Mouse (Mus musculus): Measurements from ENCODE around the gene Agmat.
"Not testable (repeated sequence)": the region's sequence is repeated elsewhere in the genome, so short reads cannot be mapped to it uniquely, and the experiment has no call there.

Gene Agmat

DNA sequence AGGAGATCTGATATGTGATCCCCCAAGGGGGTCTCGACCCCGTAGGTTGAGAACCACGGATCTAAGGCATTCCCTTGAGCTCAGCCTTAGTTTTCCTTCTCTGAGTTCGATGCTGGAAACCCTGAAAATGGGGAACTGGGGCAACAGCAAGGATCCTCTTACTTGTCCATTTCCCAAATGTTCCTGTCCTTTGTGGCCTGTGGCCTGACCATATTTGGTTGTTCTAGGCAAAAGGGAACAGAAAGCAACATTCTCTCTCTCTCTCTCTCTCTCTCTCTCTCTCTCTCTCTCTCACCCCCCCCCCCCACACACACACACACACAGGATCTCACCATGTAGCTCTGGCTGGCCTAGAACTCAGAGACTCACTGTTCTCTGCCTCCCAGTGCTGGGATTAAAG is 9.6 kb upstream of the Agmat start:
- DNase-seq: no peak

DNA sequence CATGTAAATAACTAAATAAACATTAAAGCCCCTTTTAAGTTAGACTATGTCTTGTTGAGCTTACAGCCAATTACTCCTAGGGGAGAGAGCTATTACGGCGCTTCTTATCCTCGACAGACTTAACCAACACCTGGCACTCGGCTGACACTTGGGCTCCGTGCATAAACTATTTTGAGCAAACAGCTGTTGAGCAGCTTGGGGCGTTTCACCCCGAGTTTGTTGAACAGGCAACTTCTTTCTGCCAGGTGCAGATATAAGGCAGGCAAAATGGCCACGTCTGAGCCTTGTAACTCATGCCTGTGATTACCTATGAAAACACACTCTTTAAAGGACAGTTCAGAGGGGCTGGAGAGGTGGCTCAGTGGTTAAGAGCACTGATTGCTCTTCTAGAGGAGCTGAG is 8.5 kb upstream of the Agmat start:
- DNase-seq: no peak

DNA sequence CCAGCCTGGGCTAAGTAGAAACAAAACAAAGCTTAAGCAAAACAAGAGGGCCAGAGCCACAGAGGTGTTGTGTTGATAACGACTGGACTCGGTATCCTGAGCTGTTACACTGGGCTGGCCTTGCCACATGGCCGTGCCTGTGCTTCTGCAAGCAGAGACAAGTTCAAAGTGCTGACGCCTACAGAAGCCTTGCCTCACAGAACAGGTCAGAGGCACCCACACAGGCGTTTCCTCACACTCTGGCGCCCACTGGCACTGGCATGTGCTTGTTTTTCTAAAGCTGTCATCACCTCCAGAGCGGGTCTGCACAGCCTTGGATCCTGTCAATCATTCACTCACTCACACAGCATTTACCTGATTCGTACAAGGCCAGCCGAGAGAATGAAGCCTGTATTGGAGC is 4.6 kb upstream of the Agmat start:
- no peak for DNase-seq

DNA sequence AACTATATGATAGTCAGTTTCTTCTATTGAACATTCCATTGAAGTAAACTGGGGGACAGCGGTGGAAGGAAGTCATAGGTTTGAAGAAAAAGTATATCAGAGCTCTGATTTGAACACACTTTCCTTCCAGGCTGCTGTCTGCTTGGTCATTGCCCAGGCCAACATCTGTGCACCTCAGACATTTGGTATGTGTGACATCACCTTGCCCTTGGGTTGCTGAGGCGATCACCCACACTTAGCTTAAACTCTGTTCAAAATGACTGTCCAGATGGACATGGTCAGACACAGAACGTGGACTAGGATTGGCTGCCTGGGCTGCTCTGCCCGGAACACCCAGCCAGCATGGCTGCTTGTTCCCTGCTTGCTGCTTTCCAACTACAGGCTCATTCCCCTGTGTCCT is 4.1 kb upstream of the Agmat start:
- no peak for DNase-seq

DNA sequence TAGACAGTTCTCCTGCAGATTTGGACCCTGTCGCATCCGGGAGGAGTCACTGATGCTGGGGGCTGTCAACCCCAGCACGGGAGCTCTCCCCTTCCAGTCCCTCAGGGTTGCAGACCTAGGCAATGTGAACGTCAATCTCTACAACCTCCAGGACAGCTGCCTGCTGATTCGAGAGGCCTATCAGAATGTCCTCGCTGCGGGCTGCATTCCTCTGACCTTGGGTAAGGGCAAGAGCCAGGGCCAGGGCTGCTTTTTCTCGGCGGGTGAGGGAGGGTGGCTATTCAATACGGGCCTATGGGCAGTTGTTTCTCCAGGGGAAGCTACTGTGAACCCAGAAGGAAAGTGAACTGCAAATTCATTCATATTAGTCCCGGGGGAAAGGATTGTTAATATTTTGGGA is 3.1 kb downstream of the Agmat start:
- no peak for DNase-seq

DNA sequence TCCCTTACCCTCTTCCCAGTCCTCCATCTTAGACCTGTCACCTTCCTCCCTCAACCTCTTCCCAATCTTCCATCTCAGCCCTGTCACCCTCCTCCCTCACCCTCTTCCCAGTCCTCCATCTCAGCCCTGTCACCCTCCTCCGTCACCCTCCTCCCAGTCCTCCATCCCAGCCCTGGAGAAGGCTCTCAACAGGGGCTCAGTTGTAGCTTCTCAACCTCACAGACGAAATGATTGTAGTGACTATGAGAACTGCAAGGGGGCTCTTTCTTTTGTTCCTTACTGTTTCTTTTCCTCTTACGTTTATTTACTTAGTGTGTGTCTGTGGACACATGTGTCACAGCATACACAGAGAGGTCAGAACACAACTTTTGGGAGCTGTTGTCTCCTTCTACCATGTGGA is 4.4 kb downstream of the Agmat start:
- DNase-seq: no peak

DNA sequence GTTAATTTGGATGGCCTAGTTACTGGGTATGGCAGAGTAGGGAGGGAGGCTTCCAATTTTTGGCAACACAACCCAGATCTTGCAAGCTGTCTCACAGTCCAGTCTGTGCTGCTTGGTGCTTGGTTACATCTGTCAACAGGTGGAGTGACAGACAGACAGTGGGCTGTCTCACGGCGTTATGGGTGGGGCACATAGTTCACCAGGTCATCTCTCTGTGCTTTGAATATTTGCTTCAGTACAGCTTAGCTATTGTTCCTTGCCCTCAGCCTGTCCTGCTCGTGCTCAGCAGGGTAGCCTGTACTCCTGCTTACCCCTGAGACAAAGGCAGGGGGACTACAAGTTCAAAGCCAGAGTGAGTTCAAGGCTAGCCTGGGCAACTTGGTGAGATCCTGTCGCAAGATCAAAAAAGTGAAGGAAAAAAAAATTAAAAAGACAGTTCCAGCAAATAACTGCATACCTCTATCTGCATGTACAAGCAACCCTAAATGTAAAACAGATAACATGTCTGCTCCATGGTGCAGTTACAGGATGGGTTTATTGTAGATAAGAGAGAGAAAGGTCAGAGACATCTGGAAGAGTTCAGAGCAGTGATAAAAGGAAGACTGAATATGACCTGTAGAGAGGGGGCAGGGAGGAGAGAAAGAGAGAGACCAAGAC is 5.1 kb downstream of the Agmat start:
- no peak for DNase-seq

DNA sequence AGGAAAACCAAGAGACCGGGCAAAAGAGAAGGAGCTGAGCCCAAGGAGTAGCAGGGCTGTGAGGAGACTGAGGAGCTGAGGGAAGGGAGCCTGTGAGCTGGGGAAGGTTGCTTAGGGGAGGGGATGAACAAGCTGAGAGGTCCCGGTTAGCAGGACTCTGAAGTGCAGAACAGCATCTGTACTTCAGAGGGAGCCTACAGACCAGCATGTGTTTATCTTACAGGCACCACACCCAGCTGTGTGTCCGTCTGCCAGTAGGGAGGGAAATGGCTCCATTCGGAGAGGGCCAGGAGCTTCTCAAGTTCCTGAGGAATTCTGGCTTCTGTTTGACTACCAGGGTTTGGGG is 5.6 kb downstream of the Agmat start:
- no peak for DNase-seq

DNA sequence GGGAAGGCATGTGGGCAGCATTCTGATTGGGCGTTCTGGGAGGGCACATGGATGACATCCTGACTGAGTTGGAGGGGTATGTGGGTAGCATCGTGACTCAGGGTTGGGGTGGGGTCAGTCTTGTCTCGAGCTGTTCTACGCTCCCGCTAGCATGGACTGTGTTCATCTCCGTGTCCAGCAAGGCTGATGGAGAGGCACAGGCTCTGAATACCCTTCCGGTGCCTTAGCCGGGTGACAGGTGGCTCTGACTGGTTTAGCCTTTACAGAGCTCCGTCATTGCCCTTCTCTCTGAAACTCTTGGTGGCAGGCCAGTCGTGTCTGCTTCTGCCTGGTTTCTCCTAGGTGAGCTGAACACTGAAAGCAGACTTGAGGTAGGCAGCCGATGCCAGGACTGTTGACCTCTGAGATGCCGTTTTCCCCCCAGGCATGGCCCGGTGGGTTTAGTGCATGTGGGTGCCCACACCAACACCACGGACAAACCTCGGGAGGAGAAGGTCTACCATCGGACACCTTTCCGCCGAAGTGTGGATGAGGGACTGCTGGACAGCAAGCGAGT is 9.0 kb downstream of the Agmat start:
- DNase-seq: no peak

DNA sequence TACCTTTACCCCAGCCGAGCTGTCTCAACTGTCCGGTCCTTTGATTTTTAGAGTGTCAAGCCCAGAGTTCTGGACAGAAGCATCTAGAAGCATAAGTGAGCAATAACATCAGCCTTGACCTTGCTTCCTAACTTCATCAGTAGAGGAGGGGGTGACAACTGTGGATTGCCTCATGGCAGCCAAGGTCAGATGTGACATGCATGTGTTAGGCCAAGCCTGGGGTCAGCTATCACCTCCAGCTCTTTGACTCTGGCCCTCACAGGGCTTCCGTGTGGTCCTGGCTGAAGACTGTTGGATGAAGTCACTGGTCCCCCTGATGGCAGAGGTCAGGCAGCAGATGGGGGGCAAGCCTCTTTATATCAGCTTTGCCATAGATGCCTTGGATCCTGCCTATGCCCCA is 10.7 kb downstream of the Agmat start:
- no peak for DNase-seq

DNA sequence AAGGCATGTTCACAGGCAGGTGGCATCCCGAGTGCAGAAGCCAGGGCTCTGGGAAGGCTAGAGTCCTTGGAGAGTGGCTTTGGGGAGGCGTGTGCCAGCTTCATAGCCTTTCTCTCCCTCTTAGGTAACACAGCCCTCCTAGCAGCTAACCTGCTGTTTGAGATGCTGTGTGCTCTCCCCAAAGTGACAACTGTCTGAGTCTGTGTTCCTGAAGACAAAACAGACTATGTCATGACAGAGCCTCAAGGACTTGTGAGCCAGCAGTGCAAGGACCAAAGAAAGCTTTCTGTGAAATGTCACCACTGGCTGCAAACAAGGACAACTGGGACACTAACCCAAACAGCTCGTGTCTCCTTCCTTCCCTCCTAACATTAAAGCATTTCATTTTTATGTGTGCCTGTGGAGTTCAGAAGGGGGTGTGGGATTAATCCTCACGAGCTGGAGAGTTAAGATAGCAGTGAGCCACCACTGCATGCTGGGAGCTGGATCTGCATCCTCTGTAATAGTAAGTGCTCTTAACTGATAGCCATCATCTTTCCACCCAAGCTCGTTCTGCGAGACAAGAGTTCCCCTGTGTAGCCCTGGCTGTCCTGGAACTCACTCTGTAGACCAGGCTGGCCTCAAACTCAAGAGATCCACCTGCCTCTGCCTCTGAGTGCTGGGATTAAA is 12.5 kb downstream of the Agmat start:
- DNase-seq: no peak

DNA sequence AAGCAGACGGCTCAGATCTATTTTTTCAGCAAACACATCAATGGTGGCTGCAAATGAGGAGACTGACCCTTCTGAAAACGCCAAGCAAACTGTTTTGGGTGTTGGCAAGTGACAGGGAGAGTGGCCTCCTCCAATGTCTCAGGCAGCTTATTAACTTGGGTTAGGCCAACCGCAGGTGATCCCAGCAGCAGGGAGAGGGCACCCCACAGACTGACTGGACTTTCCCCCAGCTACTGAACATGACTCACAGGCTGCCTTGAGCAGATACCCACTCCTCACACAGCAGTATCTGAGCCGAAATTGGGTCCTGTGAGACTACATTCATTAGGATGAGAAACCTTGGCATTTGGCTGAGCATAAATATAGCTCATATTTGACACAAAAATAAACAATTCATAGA is 14.5 kb downstream of the Agmat start:
- DNase-seq: no peak

DNA sequence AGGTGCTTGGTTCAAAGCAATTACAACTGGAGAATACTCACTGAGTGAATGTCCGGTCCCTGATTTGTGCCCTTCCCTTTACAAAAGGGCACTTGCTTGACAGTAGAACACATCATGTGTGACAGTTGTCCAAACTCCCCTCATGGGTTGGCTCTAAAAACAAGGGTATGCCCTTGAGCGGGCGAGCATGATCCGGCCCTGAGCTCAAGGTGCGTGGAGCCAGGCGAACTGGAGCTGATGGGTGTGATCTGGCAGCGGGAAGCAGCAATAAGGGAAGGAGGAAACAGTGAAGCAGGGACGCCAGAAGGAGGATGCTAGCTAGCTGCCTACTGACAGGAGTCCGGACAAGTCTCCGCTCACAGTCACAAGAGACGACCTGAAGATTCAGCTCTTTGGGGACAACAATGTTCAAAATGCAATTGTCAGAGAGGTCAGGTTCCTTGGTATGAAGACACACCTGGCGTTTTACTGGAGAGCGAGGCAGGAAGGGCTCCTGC is 15.7 kb downstream of the Agmat start:
- no peak for DNase-seq

DNA sequence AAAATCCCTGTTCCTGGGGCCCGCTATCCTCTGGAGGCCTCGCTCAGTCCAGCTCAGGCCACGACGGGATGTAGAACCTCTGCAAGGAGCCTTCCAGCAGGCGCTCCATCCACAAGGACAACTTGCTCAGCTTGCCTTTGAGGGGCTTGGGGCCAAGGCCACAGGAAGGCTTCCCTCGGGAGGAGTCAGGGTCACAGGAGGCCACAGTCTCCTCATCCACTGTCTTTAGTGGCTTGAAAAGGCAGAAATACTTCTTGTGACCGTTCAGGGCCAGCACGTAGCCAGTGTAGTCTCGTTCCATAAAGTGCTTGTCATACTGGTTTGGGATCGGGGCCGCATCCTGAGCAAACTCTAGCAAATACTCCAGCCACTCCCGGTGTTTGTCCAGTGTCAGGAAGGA is 17.0 kb downstream of the Agmat start:
- no peak for DNase-seq

DNA sequence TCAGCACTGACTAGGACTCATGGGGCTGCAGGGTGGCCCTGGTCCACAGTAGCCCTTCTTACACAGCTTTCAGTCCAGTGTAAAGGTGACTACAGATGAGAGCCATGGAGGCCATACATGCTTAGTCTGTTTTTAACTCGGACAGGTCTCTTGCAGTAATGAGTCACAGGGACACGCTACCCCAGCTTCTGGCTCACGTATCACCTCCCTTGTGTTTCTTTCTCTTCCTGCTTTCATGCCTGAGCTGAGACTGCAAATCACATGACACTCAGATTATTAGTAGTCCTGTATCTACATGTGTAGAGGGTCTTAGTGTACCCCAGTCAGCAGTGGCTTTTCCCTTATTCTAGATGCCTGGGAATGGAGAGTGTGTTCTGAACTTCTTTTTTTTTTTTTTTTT is 18.5 kb downstream of the Agmat start:
- DNase-seq: no peak

DNA sequence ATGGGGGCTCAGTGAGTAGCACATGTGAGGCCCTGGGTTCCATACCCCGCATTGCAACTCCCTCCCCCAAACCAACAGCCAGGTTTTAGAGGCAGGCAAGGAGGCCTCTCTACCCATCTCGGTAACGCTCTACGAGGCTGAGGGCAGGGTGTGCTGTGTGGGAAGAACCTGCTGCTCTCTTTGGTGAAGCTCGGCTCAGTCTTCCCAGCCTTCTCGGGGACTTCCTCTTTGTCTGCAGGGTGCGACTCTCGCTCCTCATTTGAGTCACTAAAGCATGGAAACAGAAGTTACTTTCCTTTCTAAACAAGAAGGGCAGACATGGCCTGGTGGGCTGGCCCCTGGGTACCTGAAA is 19.8 kb downstream of the Agmat start:
- DNase-seq: no peak

DNA sequence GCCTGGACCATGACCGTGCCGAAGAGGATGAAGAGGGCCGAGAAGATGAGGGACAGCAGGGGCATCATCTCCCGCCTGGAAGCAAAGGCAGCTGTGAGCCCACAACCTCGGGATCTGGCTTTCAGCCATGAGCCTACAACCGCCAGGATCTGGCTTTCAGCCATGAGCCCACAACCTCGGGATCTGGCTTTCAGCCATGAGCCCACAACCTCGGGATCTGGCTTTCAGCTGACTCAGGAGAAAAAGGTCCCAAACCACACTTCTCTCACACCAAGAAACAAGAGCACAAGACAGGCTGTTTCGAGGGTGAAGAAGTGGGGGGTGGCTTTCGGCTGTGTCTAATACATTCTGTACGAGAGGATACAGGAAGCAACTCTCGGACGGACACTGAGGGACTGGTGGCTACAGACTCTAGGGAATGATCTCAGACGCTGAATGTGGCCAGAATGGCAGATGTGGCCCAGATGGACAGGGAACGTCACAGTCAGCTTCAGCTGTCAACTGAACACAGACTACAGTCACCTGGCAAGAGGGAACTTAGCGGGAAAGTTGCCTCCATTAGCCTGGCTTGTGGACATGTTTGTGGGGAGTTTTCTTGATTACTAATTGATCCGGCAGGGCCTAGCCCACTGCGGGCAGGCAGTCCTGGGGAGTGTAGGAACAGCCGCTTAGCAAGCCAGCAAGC is 20.3 kb downstream of the Agmat start:
- peak; percentile 50 for DNase-seq

DNA sequence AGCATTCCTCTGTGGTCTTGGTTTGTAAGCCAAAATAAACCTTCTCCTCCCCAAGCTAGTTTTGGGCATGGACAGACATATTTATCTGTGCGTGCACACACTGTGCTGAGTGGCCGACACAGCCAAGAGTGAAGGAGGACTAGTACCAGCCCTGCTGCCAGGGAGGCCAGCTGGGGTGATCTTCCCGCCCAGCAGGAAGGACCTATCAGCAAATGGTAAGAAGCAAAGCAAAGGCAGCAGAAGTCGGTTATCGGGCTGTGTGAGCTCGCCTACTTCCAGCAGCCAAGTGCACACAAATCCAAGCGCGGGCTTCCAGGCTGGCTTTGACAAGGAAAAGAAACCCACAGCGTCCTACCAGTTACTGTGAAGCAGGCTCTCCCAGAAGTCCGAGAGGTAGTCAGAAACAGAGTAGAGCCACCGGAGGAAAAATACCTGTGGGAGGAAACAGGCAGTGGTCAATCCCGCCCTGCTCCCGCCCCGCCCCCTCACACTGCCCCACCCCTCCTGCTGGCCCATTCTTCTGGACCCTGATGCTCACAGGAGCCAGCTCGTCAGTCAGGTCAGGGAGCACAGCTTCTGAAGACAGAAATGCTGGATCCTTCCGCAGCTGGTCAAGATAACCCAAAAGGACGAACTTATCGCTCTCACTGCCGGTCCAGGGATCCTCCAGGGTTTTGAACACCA is 21.0 kb downstream of the Agmat start:
- DNase-seq: no peak

DNA sequence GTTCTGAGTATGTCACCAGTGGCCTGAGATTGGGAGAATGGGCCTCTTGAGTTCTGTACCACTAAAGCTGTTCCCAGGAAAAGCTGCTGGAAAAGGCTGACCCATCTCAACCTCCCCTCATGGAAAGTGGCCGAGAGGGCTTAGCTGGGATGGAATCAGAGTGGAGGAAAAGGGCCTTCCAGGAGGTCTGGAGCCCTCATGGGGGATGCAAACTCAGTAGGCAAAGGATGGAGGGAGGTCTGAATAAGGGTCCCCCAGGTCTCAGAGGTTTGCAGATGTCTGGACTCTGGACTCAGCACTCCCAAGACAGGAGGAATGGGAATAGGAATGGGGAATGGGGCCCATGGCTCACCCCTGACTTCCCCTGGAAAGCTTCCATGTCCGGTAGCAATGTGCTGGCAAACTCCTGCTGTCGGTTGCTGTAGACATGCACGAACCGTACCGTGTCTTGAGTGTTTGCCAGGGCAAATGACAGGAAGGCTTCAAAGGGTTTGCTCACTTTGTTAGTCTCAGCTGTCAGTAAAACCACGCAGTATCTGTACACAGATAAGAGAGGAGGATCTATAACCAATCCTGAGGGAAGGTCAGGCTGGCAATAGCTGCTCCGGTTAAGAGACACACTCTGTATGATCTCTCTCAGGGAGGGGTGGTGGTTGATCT is 23.2 kb downstream of the Agmat start:
- DNase-seq: no peak

DNA sequence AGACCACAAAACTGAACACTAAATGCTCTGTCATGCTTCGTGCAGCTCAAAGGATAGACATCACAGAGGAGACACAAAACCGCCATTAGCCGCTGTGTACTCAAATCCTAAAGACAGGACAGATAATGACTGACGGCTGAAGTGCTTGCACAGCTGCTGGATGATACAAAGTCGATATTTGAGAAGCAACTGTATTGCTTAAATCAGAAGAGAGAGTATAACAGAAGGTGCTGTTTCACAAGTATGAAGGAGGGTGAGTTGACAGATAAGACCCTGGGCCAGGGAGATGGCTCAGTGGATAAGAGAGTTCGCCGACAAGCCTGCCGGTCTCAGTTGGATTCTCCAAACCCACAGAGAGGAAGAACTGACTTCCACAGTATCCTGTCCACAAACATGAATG is 25.4 kb downstream of the Agmat start:
- no peak for DNase-seq

DNA sequence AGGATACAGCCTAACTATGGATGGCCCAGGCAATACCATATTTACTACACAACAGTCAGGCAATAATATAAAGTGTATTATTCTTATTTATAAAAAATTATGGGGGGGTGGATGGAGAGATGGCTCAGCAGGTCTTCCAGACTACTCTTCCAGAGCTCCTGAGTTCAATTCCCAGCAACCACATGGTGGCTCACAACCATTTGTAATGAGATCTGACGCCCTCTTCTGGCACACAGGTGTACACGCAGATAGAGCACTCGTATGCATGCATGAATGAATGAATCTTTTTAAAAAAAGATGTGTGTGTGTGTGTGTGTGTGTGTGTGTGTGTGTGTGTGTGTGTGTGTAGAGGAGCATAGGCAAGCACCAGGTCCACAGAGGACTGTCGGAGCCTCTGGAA is 26.5 kb downstream of the Agmat start:
- DNase-seq: not testable (repeated sequence)

DNA sequence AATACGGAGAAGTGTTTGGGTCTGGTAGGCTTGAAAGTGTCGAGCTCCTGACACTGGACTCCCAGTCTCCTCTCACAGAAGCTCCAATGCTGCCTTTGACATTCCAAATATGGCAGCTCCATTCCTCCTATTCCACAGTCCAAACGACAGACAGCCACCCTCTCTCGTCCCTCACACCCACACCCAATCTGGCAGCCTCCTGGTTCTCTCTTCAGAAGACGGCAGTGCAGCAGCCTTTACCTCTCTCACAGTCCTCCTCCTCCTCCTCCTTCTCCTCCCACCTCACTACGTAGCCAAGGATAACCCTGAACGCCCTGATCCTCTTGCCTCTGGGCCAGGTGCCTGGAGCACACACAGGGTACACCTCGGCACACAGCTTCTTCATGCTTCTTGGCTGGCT is 33.4 kb downstream of the Agmat start:
- DNase-seq: no peak

Measured in retina, postnatal 1 day (tissue).